Mouse (Mus musculus) testis, adult 2 months (tissue): ENCODE data around the gene Gnl1. TPM values are rescaled to one million over a fixed set of nuclear protein-coding genes. Genes with fewer than 3 reads are reported as not detected.

ENCODE experiments used
- polyA plus RNA-seq: library from polyadenylated mRNA; depleted of rRNA; stranded (reverse); fragments of >200 nt; gene quantifications from 2 replicates; pipeline ENCODE4 v1.2.3, GENCODE M21; 2012; rRNA removed

Gnl1 gene
- polyA plus RNA-seq, 1 experiment = 109 TPM

Other genes starting within 250 kb of the Gnl1 start
- 1.4 TPM in 2 replicates for gene Ier3, start 158.2 kb upstream of the Gnl1 start, polyA plus RNA-seq
- 13.7 and 14.1 TPM in 2 replicates for gene Flot1, start 156.6 kb upstream of the Gnl1 start, polyA plus RNA-seq
- 54.0 and 59.4 TPM in 2 replicates for gene Tubb5, start 141.5 kb upstream of the Gnl1 start, polyA plus RNA-seq
- gene Mdc1, start 138.3 kb upstream of the Gnl1 start, polyA plus RNA-seq = 73.7 and 81.1 TPM in 2 replicates
- gene Nrm, start 118.5 kb upstream of the Gnl1 start, polyA plus RNA-seq = 179 and 201 TPM in 2 replicates
- gene Ppp1r18, start 114.3 kb upstream of the Gnl1 start, polyA plus RNA-seq = 34.1 and 36.8 TPM in 2 replicates
- 81.3 and 89.0 TPM in 2 replicates for gene Dhx16, start 100.0 kb upstream of the Gnl1 start, polyA plus RNA-seq
- gene 2310061I04Rik, start 82.4 kb upstream of the Gnl1 start, polyA plus RNA-seq = 144 and 172 TPM in 2 replicates
- 158 and 171 TPM in 2 replicates for gene Atat1, start 69.8 kb upstream of the Gnl1 start, polyA plus RNA-seq
- 81.8 and 83.3 TPM in 2 replicates for gene Mrps18b, start 63.5 kb upstream of the Gnl1 start, polyA plus RNA-seq
- gene Ppp1r10, start 63.4 kb upstream of the Gnl1 start, polyA plus RNA-seq = 100 and 104 TPM in 2 replicates
- 122 and 129 TPM in 2 replicates for gene Abcf1, start 10.1 kb upstream of the Gnl1 start, polyA plus RNA-seq
- 35.7 and 38.2 TPM in 2 replicates for gene Prr3, start 385 bp downstream of the Gnl1 start, polyA plus RNA-seq
- gene H2-T24, start 40.7 kb downstream of the Gnl1 start, polyA plus RNA-seq = 0.07 and 0.17 TPM in 2 replicates
- gene H2-T23, start 53.0 kb downstream of the Gnl1 start, polyA plus RNA-seq = 2.8 and 4.7 TPM in 2 replicates
- gene H2-T22, start 62.9 kb downstream of the Gnl1 start, polyA plus RNA-seq = 1.6 and 2.1 TPM in 2 replicates
- not detected in 2 replicates for gene Gm6034, start 63.1 kb downstream of the Gnl1 start, polyA plus RNA-seq
- gene Gm11127, start 78.5 kb downstream of the Gnl1 start, polyA plus RNA-seq = 0.22 and 0.29 TPM in 2 replicates
- gene Gm19684, start 141.8 kb downstream of the Gnl1 start, polyA plus RNA-seq = not detected in 2 replicates
- gene Gm7030, start 149.6 kb downstream of the Gnl1 start, polyA plus RNA-seq = not detected in 2 replicates
- gene Gm8909, start 188.7 kb downstream of the Gnl1 start, polyA plus RNA-seq = 0.21 TPM in 1 of 2 replicates, not detected in the other
- gene H2-T3, start 210.4 kb downstream of the Gnl1 start, polyA plus RNA-seq = 0.05 TPM in 1 of 2 replicates, not detected in the other